In the genomic region with DNA sequence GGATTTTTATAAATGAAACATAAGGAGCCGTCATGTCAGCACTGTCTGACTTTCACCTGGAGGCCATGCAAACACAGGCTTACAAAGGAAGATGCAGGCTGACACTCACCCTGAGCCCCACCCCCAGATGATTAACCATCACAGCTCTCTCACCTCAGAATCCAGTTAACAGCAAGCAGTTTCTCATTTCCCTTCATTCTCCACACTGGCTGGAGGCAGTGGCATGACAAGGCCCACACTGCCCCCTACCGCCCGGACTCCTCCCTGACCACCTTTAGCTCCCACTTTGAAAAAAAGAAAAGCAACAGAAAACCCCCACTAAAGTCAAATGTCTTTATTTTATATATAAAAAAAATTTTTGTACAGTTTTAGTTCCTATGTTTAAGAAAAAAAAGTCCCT, we compare ENCODE assay signal across 9 mouse cellular contexts. TPM values are rescaled to one million over a fixed set of nuclear protein-coding genes. Genes with fewer than 3 reads are reported as not detected.
DNase-seq lines count a peak whose midpoint lies in the region; ATAC-seq and TF ChIP-seq lines count a peak whose summit lies in the region.
"Had no signal": no experiment of that assay in that cellular context is flagged by ENCODE, and none has a peak within 500 bp of the region (broad histone marks: within the 10 kb centered on the region; RNA-seq: fewer than 3 reads in every experiment).

No protein-coding gene starts in this region.

- H3K4me1 ChIP-seq in lung, embryonic 14.5 days (ENCODE audit: insufficient read depth): no peaks in the 10 kb centered on the region
- H3K4me1 ChIP-seq in olfactory bulb, adult 2 months (ENCODE audit: control insufficient read depth, insufficient read depth, low read length): peaks cover 3% of the 10 kb centered on the region; the same call in 1 of the 2 replicates

- WGBS in lung, embryonic 14.5 days: 41% methylated on average over 3 of the region's 3 CpGs
- 55% methylated on average over 3 of the region's 3 CpGs for WGBS in olfactory bulb, adult 2 months

- TF ChIP-seq CTCF in lung, embryonic 14.5 days (IDR thresholded peaks at IDR 0.05; ENCODE audit: low read depth): peak; percentile 63
- TF ChIP-seq CTCF in olfactory bulb, adult 2 months (IDR thresholded peaks at IDR 0.05; ENCODE audit: insufficient read depth, low read depth, low read length): peak; percentile 37; the same call in 1 of the 2 replicates

- 0 out of 2 replicates have a peak, but pooled peaks have one; percentile 53 for ATAC-seq in lung, embryonic 14.5 days (ENCODE audit: insufficient read depth)

- H3K9ac ChIP-seq in lung, embryonic 14.5 days: no peak overlapping the region

- peaks cover 27% of the 10 kb centered on the region for H3K36me3 ChIP-seq in lung, embryonic 14.5 days (ENCODE audit: insufficient read depth)

- no peak overlapping the region for H3K4me3 ChIP-seq in lung, embryonic 14.5 days (ENCODE audit: low read depth, low read length)
- H3K4me3 ChIP-seq in olfactory bulb, adult 2 months (ENCODE audit: insufficient read depth, low read depth, low read length): no peak overlapping the region
- H3K4me3 ChIP-seq: megakaryocyte, embryonic 14.5 days had no signal

- no peak overlapping the region for H3K4me2 ChIP-seq in lung, embryonic 14.5 days

- peak; percentile 89 for DNase-seq in heart, adult 11 months
- no peak for DNase-seq in heart, postnatal 25 days (ENCODE audit: low spot score)
- DNase-seq in adrenal gland, postnatal 14 days: peak; percentile 67
- DNase-seq in frontal cortex, postnatal 25 days (ENCODE audit: low spot score in 2 of 2): peak; percentile 60 to 66
- DNase-seq in kidney, postnatal 14 days: peak; percentile 25
- DNase-seq in lung, embryonic 14.5 days: peak; percentile 75
- DNase-seq in thymus, postnatal 4 days: peak; percentile 95

- no peaks in the 10 kb centered on the region for H3K9me3 ChIP-seq in lung, embryonic 14.5 days (ENCODE audit: low read depth, low read length)
- H3K9me3 ChIP-seq: megakaryocyte, embryonic 14.5 days had no signal

- no peaks in the 10 kb centered on the region for H3K27me3 ChIP-seq in lung, embryonic 14.5 days (ENCODE audit: insufficient read depth, low read length)
- H3K27me3 ChIP-seq: megakaryocyte, embryonic 14.5 days had no signal

- TF ChIP-seq POLR2A in olfactory bulb, adult 2 months (IDR thresholded peaks at IDR 0.05; ENCODE audit: insufficient read depth, low read depth, low read length): no peak

- H3K27ac ChIP-seq in lung, embryonic 14.5 days (ENCODE audit: low read depth): no peak overlapping the region
- H3K27ac ChIP-seq in olfactory bulb, adult 2 months (ENCODE audit: insufficient read depth, low read depth, low read length): no peak overlapping the region

- intact Hi-C loops in heart, postnatal 25 days (cut with DNase I): loop anchor here (5.0 kb wide), 1 partner anchor 183 kb away; no protein-coding TSS in a partner anchor

RNA-seq across cellular contexts. Expression of a gene that starts 27.6 kb away (rescaled TPM):
- total RNA-seq in heart, postnatal 25 days (2021): 1 to 10 TPM; 1.5 to 2.4 TPM
- total RNA-seq in adrenal gland, postnatal 14 days (2021): 4.6 and 6.8 TPM in 2 replicates
- polyA plus RNA-seq in lung, embryonic 14.5 days (2014; fragmentation: Nextera tagmentation; extraction: Ambion mirVana): 17.1 TPM in 2 replicates
- polyA plus RNA-seq in olfactory bulb, adult 2 months (2012; ENCODE audit: insufficient read depth, insufficient read length, low replicate concordance, missing spikeins): not detected in 2 replicates

RNA-seq across cellular contexts. Expression of a gene that starts 56.7 kb away (rescaled TPM):
- not detected for total RNA-seq in heart, postnatal 25 days (2021)
- not detected in 2 replicates for total RNA-seq in adrenal gland, postnatal 14 days (2021)
- polyA plus RNA-seq in lung, embryonic 14.5 days (2014; fragmentation: Nextera tagmentation; extraction: Ambion mirVana): not detected in 2 replicates
- not detected in 2 replicates for polyA plus RNA-seq in olfactory bulb, adult 2 months (2012; ENCODE audit: insufficient read depth, insufficient read length, low replicate concordance, missing spikeins)
